Mouse (Mus musculus) retina, postnatal 7 days (tissue): Measurements from ENCODE around the gene Olfr1255.

ENCODE experiments used
- DNase-seq: peaks from one replicate; pipeline ENCODE4 v3.0.0-alpha.2; 2012; ENCODE audit warnings: low read depth, low spot score

Olfr1255 gene

GRCm38 (mm10) chr2:89811751-89812150, at the start of gene Olfr1255:
TSS of gene Olfr1255 (plus strand) at chr2:89812051.
- DNase-seq: no peak

GRCm38 (mm10) chr2:89793519-89793918, 18.3 kb upstream of the Olfr1255 start, which contains the start of gene Olfr1254:
TSS of gene Olfr1254 (minus strand) at chr2:89793619.
- DNase-seq: no peak

- DNase-seq: no peak
Measured at GRCm38 (mm10) chr2:89799583-89799982, 12.3 kb upstream of the Olfr1255 start.

GRCm38 (mm10) chr2:89810751-89811150, 1.1 kb upstream of the Olfr1255 start:
- no peak for DNase-seq

- DNase-seq: no peak
Measured at GRCm38 (mm10) chr2:89820216-89820615, 8.4 kb downstream of the Olfr1255 start.

GRCm38 (mm10) chr2:89841455-89841854, 29.6 kb downstream of the Olfr1255 start, which contains the start of gene Olfr1256:
TSS of gene Olfr1256 (minus strand) at chr2:89841555.
- no peak for DNase-seq

- no peak for DNase-seq
Measured at GRCm38 (mm10) chr2:89848105-89848504, 36.3 kb downstream of the Olfr1255 start, which contains the start of gene Olfr48. TSS of gene Olfr48 (minus strand) at chr2:89848205.

GRCm38 (mm10) chr2:89849230-89849629, 37.4 kb downstream of the Olfr1255 start:
- no peak for DNase-seq
